Mouse (Mus musculus): ENCODE results near the gene Nr1i3.

The Nr1i3 gene

GRCm38 (mm10) chr1:171269848-171270572 is 56.2 kb downstream of the Nr1i3 start, which contains the start of gene B4galt3:
B4galt3 (plus strand) TSS chr1:171270328.
- no peak; the same call in 1 of the 2 replicates for TF ChIP-seq GATA4 (IDR thresholded peaks at IDR 0.05; ENCODE audit: insufficient replicate concordance, low read length)

Data from liver, adult (tissue).